8 mouse cellular contexts compared by ENCODE assay signal in the genomic region with DNA sequence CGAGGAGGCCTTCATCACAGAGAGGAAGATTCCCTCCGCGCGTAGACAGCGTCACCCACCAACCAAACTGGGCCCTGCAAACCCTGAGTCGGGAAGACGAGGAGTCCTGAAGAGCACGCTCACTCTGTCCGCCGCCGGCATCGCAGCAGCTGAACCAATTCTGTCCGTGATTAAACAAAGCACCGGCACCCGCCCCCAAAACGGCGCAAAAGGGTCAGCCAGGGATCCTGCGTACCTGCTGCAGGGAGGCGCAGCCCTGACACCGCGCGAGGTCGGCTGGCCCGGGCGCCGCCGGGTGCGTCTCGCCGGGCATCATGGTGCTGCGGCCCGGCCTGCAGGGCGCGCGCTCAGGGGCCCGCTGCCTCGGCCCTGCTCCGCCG. TPM values are rescaled to one million over a fixed set of nuclear protein-coding genes. Genes with fewer than 3 reads are reported as not detected.
DNase-seq lines count a peak whose midpoint lies in the region; ATAC-seq lines count a peak whose summit lies in the region.

A gene (minus strand): TSS at position 353 of the 380 bp plus-strand sequence.

- no peaks in the 10 kb centered on the region for H3K27me3 ChIP-seq in kidney, embryonic 16.5 days (ENCODE audit: insufficient read depth, low read length)
- no peaks in the 10 kb centered on the region for H3K27me3 ChIP-seq in erythroblast, embryonic 14.5 days (ENCODE audit: control insufficient read depth)
- H3K27me3 ChIP-seq in limb, embryonic 12.5 days, result no peaks in the 10 kb centered on the region

- ATAC-seq in kidney, embryonic 16.5 days (ENCODE audit: low FRiP score, low TSS enrichment), result no peak
- ATAC-seq in limb, embryonic 12.5 days (ENCODE audit: insufficient number of reproducible peaks, insufficient read depth, low FRiP score, low TSS enrichment, low read depth), result peak; percentile 38
- ATAC-seq in neutrophil, adult 5-6 weeks (ENCODE audit: extremely low read depth, insufficient number of reproducible peaks, low FRiP score, poor library complexity, severe bottlenecking), result no peak

- no peaks in the 10 kb centered on the region for H3K36me3 ChIP-seq in kidney, embryonic 16.5 days (ENCODE audit: insufficient read depth, low read length)
- no peaks in the 10 kb centered on the region for H3K36me3 ChIP-seq in erythroblast, embryonic 14.5 days (ENCODE audit: control insufficient read depth)
- H3K36me3 ChIP-seq in limb, embryonic 12.5 days, result no peaks in the 10 kb centered on the region

- peak within 1 kb of the TSS; percentile 90 for H3K9ac ChIP-seq in kidney, embryonic 16.5 days (replicated peaks; ENCODE audit: low read length)
- peak within 1 kb of the TSS; percentile 93 for H3K9ac ChIP-seq in limb, embryonic 12.5 days (replicated peaks)

- H3K27ac ChIP-seq in kidney, embryonic 16.5 days (ENCODE audit: low read length), result peak within 1 kb of the TSS; percentile 89
- H3K27ac ChIP-seq in limb, embryonic 12.5 days, result peak within 1 kb of the TSS; percentile 69; the same call in 1 of the 2 replicates

- intact Hi-C loops in heart, postnatal 25 days (cut with DNase I), result no loop called here

- DNase-seq in kidney, postnatal 4 days, result no peak
- peak; percentile 74 for DNase-seq in R1 (ENCODE audit: low read depth, low spot score)
- DNase-seq in heart, postnatal 25 days (ENCODE audit: low spot score), result no peak
- DNase-seq in cerebellum, adult 18-20 months, result no peak

- H3K4me3 ChIP-seq in kidney, embryonic 16.5 days (ENCODE audit: low read length), result peak within 1 kb of the TSS; percentile 81
- peak within 1 kb of the TSS; percentile 87 for H3K4me3 ChIP-seq in erythroblast, embryonic 14.5 days (replicated peaks)
- peak within 1 kb of the TSS; percentile 95 for H3K4me3 ChIP-seq in limb, embryonic 12.5 days (replicated peaks)

- H3K9me3 ChIP-seq in kidney, embryonic 16.5 days (ENCODE audit: low read length), result no peaks in the 10 kb centered on the region
- no peaks in the 10 kb centered on the region for H3K9me3 ChIP-seq in erythroblast, embryonic 14.5 days (ENCODE audit: control insufficient read depth, low read length)
- no peaks in the 10 kb centered on the region for H3K9me3 ChIP-seq in limb, embryonic 12.5 days

- H3K4me2 ChIP-seq in kidney, embryonic 16.5 days (replicated peaks; ENCODE audit: low read depth, low read length), result peak within 1 kb of the TSS; percentile 79
- H3K4me2 ChIP-seq in limb, embryonic 12.5 days, result peak within 1 kb of the TSS; percentile 84

- peaks cover 19% of the 10 kb centered on the region for H3K4me1 ChIP-seq in kidney, embryonic 16.5 days (ENCODE audit: insufficient read depth, low read length)
- peaks cover 44% of the 10 kb centered on the region for H3K4me1 ChIP-seq in erythroblast, embryonic 14.5 days (ENCODE audit: control insufficient read depth)
- peaks cover 18% of the 10 kb centered on the region for H3K4me1 ChIP-seq in limb, embryonic 12.5 days (replicated peaks)

- under 1% methylated on average over 39 of the region's 39 CpGs for WGBS in kidney, embryonic 16.5 days
- whole genome bisulfite sequencing in limb, embryonic 12.5 days, result under 1% methylated on average over 38 of the region's 39 CpGs

RNA-seq across cellular contexts. Expression of the gene that starts here (rescaled TPM):
- polyA plus RNA-seq in kidney, embryonic 16.5 days (2015; fragmentation: Nextera tagmentation; extraction: Ambion mirVana), result 19.8 and 19.9 TPM in 2 replicates
- polyA plus RNA-seq in erythroblast, embryonic 14.5 days (2012), result 0.11 and 0.30 TPM in 2 replicates
- total RNA-seq in heart, postnatal 25 days (2021), result 10 to 100 TPM; 27.0 to 27.7 TPM
- polyA plus RNA-seq in limb, embryonic 12.5 days (2016; fragmentation: Nextera tagmentation; extraction: Ambion mirVana), result 30.9 and 32.7 TPM in 2 replicates
- 71.3 and 77.3 TPM in 2 replicates for total RNA-seq in neutrophil, adult 5-6 weeks (2017)

Comparison
In these comparisons a context has a peak if more than half of its experiments do, and no peak if none do; other contexts are left out.
1. RNA of the gene that starts here (polyA plus RNA-seq): 30.9 to 32.7 TPM in limb, embryonic 12.5 days and 19.8 to 19.9 TPM in kidney, embryonic 16.5 days; 0.11 to 0.30 TPM in erythroblast, embryonic 14.5 days; every median in the first group is over 10 times any median in the second.
2. Peak in every context shown above with its lines, with median percentiles within 50 percentile points of each other: H3K4me3 ChIP-seq.